Mouse (Mus musculus): Measurements from ENCODE around the gene Slain1.

DNA sequence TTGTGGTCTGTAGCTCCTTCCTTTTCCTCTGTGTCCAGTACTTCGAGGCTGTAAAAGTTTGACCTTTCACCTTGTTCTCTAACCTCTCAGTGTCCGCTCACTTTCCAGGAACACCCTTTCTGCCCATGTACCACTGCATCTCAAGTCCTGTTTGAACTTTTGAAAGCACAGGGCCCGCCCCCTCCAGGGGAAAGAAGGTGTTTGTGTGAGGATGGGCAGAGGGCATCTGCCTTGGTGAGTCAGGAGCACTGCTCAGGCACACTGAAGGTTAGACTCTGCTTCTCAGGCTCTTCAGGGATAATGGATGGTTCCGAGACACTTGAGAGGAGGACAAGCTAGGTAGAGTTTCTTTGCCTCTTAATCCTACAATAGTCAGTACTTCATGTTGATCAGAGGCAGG is 7.8 kb downstream of the Slain1 start:
- no peak for TF ChIP-seq CTCF (conservative IDR thresholded peaks at IDR 0.05; ENCODE audit: low read length)
- TF ChIP-seq POU5F1 (IDR thresholded peaks at IDR 0.05; ENCODE audit: borderline replicate concordance, low read length), result no peak
- TF ChIP-seq NANOG (IDR thresholded peaks at IDR 0.05; ENCODE audit: borderline replicate concordance, low read length), result no peak

Measured in E14TG2a.4 (cell line).